Mouse (Mus musculus): Measurements from ENCODE around the gene Sgsm3. TPM values are rescaled to one million over a fixed set of nuclear protein-coding genes. Genes with fewer than 3 reads are reported as not detected.

Sgsm3 gene
- polyA plus RNA-seq, 1 experiment = 32.3 TPM

DNA sequence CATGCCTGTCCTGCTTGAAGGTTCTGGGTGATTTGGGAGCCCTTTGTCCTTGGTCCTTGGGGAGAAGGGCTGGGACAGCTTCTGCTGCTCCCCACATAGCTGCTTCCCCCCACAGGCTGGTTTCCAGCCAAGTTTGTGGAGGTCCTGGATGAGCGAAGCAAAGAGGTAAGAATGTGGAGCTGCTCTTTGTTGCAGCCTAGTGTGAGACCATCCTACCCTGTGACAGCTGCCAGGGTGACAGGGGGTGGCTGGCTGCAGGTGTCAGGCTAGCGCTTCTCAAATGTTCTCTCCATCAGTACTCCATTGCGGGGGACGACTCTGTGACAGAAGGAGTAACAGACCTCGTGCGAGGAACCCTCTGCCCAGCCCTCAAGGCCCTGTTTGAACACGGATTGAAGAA, 32.5 kb downstream of the Sgsm3 start:
- TF ChIP-seq POLR2AphosphoS2 (IDR thresholded peaks at IDR 0.05; ENCODE audit: insufficient read length, low read depth) = peak; percentile 9
- TF ChIP-seq REST (IDR thresholded peaks at IDR 0.05; ENCODE audit: insufficient read depth, insufficient read length) = no peak
- TF ChIP-seq SRF (IDR thresholded peaks at IDR 0.05; ENCODE audit: control insufficient read depth, insufficient read length, low read depth) = no peak
- Histone ChIP-seq H3ac (ENCODE audit: control insufficient read depth, insufficient read length) (no peak overlapping the region), H3K79me2 (ENCODE audit: control insufficient read depth, insufficient read depth) (no peaks in the 10 kb centered on the region), H3K36me3 (ENCODE audit: control insufficient read depth, insufficient read depth) (peaks cover 5% of the 10 kb centered on the region), H3K27me3 (ENCODE audit: control insufficient read depth, insufficient read depth, insufficient read length) (no peaks in the 10 kb centered on the region), H3K4me2 (ENCODE audit: low read depth) (no peak overlapping the region), H3K4me3 (no peak overlapping the region)

DNA sequence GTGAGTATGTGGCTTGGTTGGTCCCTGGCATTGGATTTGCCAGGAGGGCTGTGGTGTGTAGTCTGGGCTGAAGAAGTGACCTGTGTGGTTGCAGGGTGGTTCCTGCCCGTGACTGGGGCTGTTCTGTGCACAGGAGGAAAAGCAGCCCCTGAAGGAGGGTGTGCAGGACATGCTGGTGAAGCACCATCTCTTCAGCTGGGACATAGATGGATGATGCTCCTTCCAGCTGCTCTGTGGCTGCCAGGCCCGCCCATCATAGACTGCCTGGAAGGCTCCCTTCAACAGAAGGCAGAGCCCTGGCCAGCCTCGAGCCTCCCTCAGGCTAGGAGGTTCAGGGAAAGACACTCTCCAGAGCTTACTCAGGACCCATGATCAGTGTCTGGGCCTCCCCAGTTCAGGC, 34.0 kb downstream of the Sgsm3 start:
- Histone ChIP-seq H3K79me2 (ENCODE audit: control insufficient read depth, insufficient read depth) (no peaks in the 10 kb centered on the region), H3K4me3 (no peak overlapping the region), H3K4me2 (ENCODE audit: low read depth) (no peak overlapping the region), H3ac (ENCODE audit: control insufficient read depth, insufficient read length) (no peak overlapping the region), H3K36me3 (ENCODE audit: control insufficient read depth, insufficient read depth) (peaks cover 17% of the 10 kb centered on the region), H3K27me3 (ENCODE audit: control insufficient read depth, insufficient read depth, insufficient read length) (no peaks in the 10 kb centered on the region)
- TF ChIP-seq POLR2A (IDR thresholded peaks at IDR 0.05; ENCODE audit: insufficient read length, low read depth) = peak; percentile 29
- no peak for TF ChIP-seq TCF12 (IDR thresholded peaks at IDR 0.05; ENCODE audit: insufficient read depth, poor library complexity, severe bottlenecking)
- peak; percentile 73 for TF ChIP-seq POLR2AphosphoS2 (IDR thresholded peaks at IDR 0.05; ENCODE audit: insufficient read length, low read depth)

DNA sequence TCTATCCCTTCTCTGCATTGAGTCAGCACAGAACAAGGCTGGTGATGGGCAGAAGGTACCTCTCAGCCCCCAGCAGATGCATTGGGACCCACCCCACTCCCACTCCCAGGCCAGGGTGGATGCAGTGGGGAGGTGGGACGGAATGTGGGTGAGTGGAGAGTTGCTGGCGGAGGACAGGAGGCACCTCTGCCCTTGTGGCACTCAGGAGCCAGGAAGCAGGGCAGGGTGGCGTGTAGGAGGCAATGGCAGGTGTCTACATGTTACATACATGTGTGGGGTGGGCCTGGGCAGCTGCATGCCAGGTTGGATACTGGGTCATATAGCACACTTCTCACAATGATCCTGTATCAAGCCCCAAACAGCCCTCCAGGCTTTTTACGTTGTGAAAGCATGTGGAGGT, 34.8 kb downstream of the Sgsm3 start:
- no peak for TF ChIP-seq USF1 (IDR thresholded peaks at IDR 0.05; ENCODE audit: low read depth)
- peak; percentile 70 for TF ChIP-seq POLR2AphosphoS2 (IDR thresholded peaks at IDR 0.05; ENCODE audit: insufficient read length, low read depth)
- H3ac ChIP-seq (ENCODE audit: control insufficient read depth, insufficient read length) = no peak overlapping the region
- H3K4me2 ChIP-seq (ENCODE audit: low read depth) = no peak overlapping the region
- no peaks in the 10 kb centered on the region for H3K27me3 ChIP-seq (ENCODE audit: control insufficient read depth, insufficient read depth, insufficient read length)
- peaks cover 17% of the 10 kb centered on the region for H3K36me3 ChIP-seq (ENCODE audit: control insufficient read depth, insufficient read depth)
- H3K79me2 ChIP-seq (ENCODE audit: control insufficient read depth, insufficient read depth) = no peaks in the 10 kb centered on the region
- no peak overlapping the region for H3K4me3 ChIP-seq

DNA sequence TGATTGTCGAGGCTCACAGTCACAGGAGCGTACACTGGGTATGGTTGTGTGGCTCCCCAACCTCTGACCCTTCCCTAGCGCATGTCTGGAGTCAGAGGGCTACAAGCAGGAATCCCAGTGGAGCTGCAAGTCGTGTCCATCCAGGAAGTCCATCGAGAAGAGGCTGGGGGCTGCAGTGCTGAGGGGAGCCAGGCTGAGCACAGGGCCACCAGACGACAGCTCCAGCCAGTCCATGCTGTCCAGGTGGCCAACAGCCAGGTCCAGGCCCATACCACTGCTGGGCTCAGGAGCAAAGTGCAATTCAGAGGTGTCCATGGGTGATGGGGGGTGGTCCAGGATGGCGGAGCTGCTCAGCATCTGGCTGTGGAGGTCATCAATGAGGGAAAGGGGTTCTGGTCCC, 35.6 kb downstream of the Sgsm3 start:
- TF ChIP-seq USF1 (IDR thresholded peaks at IDR 0.05; ENCODE audit: low read depth) (no peak), MYOD1 (IDR thresholded peaks at IDR 0.05; ENCODE audit: control insufficient read depth in 1 of 3, insufficient read length in 2 of 3, low read depth in 2 of 3) (no peak), TCF3 (IDR thresholded peaks at IDR 0.05; ENCODE audit: insufficient read length, low read depth) (no peak), MYOG (IDR thresholded peaks at IDR 0.05; ENCODE audit: control insufficient read depth in 1 of 3, insufficient read depth in 1 of 3, insufficient read length in 2 of 3, low read depth in 2 of 3) (peak in 1 of 3 experiments; percentile 12), POLR2A (IDR thresholded peaks at IDR 0.05; ENCODE audit: insufficient read length, low read depth) (peak; percentile 19)
- Histone ChIP-seq H3K27me3 (ENCODE audit: control insufficient read depth, insufficient read depth, insufficient read length) (no peaks in the 10 kb centered on the region), H3K79me2 (ENCODE audit: control insufficient read depth, insufficient read depth) (no peaks in the 10 kb centered on the region), H3ac (ENCODE audit: control insufficient read depth, insufficient read length) (no peak overlapping the region), H3K4me3 (no peak overlapping the region), H3K36me3 (ENCODE audit: control insufficient read depth, insufficient read depth) (peaks cover 25% of the 10 kb centered on the region), H3K4me2 (ENCODE audit: low read depth) (no peak overlapping the region)

DNA sequence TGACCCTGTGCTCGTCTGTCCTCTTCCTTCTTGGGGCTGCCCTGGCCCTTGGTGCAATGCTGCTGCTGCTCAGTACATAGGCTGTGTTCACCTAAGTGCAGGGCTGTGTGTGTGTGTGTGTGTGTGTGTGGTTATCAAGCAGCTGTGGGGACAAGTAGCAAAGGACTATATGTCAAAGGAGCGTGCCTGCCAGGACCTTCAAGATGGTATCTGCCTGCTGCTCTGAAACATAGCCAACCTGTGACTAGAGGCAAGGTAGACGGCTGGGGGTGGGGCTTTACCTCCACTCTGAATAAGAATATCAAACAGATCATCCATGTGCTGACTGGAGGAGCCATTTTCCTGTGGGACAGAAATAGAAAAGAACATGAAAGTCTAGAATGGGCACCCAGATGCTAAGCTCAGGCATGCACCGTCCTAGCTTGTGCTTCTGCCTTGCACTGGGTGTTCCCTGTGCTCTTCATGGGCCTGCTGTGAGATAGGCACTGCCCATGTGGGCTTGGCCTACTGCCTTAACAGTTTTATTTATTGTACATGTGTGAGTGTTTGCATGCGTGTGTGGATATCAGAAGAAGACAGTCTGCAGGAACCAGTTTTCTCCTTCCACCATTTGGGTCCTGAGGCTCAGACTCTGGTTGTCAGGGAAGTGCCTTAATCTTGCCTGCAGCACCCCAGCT, 37.6 kb downstream of the Sgsm3 start:
- Histone ChIP-seq H3K27me3 (ENCODE audit: control insufficient read depth, insufficient read depth, insufficient read length) (no peaks in the 10 kb centered on the region), H3K4me2 (ENCODE audit: low read depth) (no peak overlapping the region), H3K79me2 (ENCODE audit: control insufficient read depth, insufficient read depth) (no peaks in the 10 kb centered on the region), H3K4me3 (no peak overlapping the region), H3ac (ENCODE audit: control insufficient read depth, insufficient read length) (no peak overlapping the region), H3K36me3 (ENCODE audit: control insufficient read depth, insufficient read depth) (peaks cover 32% of the 10 kb centered on the region)
- TF ChIP-seq POLR2A (IDR thresholded peaks at IDR 0.05; ENCODE audit: insufficient read length, low read depth) (no peak), REST (IDR thresholded peaks at IDR 0.05; ENCODE audit: insufficient read depth, insufficient read length) (no peak), CEBPB (IDR thresholded peaks at IDR 0.05; ENCODE audit: insufficient read depth, poor library complexity, severe bottlenecking) (no peak), MYOG (IDR thresholded peaks at IDR 0.05; ENCODE audit: control insufficient read depth in 1 of 3, insufficient read depth in 1 of 3, insufficient read length in 2 of 3, low read depth in 2 of 3) (no peak)

DNA sequence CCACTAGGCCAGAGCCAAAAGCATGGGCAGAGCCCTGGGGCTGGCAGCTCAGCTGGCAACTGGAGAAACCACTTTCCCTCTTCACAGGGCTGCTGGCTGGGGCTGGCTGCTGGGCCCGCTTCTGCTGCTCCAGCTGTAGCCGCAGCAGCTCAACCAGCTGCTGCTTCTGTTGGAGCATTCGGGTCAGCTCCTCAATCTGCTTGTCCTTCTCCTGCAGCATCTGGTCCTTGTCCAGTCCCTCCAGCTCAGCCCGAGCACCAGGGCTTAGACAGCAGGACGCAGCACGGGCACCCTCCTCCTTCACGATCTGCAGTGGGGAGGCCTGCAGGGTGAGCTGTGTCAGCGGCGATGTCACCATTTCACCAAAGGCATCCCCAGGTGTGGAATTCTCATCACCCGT, 38.9 kb downstream of the Sgsm3 start:
- Histone ChIP-seq H3K4me3 (no peak overlapping the region), H3K79me2 (ENCODE audit: control insufficient read depth, insufficient read depth) (no peaks in the 10 kb centered on the region), H3K4me2 (ENCODE audit: low read depth) (no peak overlapping the region), H3ac (ENCODE audit: control insufficient read depth, insufficient read length) (no peak overlapping the region), H3K27me3 (ENCODE audit: control insufficient read depth, insufficient read depth, insufficient read length) (no peaks in the 10 kb centered on the region), H3K36me3 (ENCODE audit: control insufficient read depth, insufficient read depth) (peaks cover 44% of the 10 kb centered on the region)
- TF ChIP-seq POLR2A (IDR thresholded peaks at IDR 0.05; ENCODE audit: insufficient read length, low read depth) (peak; percentile 19), CEBPB (IDR thresholded peaks at IDR 0.05; ENCODE audit: insufficient read depth, poor library complexity, severe bottlenecking) (no peak)

Data from myocyte (in vitro differentiated cells).